Mouse (Mus musculus): ENCODE data around the gene Mnx1.
"Not testable (repeated sequence)": the region's sequence is repeated elsewhere in the genome, so short reads cannot be mapped to it uniquely, and the experiment has no call there.

Gene Mnx1

GRCm38 (mm10) chr5:29468351-29469065, 9.8 kb downstream of the Mnx1 start:
- no peak for DNase-seq (ENCODE audit: low spot score)

DNA sequence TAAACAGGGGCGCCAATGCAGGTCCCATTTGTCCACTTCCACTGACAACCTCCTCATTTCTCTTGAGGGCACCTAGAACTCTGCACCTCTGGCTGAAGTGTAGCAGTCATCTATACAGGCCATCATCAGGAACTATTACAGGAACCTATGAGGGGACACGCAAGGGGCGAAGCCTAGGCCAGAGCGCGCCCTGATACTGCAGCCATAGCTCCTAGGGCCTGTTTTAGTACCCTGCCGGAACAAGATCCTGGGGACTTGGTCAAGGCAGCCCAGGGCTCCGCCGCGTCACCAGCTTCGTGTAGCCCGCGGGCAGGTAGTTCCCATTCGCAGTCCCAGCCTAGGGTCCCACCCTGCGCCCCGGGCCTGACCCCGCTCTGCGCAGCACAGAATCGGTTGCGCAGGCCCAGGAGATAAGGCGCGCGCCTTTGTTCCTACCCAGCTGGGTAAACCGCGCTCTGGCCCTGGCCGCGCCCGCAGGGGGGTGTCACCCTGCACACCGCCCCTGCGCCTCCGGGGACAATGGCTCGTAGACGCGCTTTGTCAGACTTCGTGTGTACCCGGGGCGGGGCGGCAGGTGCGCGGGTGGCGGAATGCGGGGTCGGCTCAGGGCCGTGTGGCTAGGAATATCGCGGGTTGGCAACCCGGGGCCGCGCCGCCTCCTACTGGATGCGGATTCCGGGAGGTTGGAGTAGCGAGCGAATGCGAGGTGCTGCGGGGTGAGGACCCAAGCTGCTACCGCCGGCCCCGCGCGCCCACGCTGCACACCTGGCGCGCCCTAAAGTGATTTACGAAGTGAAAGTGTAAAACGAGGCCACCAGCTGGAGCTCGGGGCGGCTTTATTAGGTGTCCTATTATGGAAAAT, 10.6 kb downstream of the Mnx1 start:
- DNase-seq (ENCODE audit: low spot score): no peak

- DNase-seq (ENCODE audit: low spot score): no peak
Measured at GRCm38 (mm10) chr5:29462943-29463686, 15.2 kb downstream of the Mnx1 start.

GRCm38 (mm10) chr5:29456895-29457656, 21.2 kb downstream of the Mnx1 start:
- no peak for DNase-seq (ENCODE audit: low spot score)

DNA sequence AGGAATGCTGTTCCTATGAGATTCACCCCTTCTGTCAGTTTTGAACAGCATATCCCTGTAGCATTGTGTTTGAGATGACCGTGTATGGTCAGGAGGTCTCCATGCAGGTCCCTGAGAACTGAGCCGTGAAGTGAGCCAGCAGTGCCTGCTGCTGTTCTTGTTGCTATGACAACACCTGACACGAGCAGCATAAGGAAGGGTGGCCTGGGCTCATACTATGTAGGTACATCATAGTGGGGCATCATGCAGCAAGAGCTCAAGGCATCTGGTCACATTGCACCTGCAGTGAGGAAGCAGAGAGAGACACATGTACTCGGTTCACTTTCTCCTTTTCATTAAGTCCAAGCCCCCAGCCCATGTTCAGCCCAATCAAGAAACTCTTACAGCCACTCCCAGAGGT, 25.9 kb downstream of the Mnx1 start:
- no peak for DNase-seq (ENCODE audit: low spot score)

- no peak for DNase-seq (ENCODE audit: low spot score)
Measured at GRCm38 (mm10) chr5:29445275-29445674, 33.0 kb downstream of the Mnx1 start.

- DNase-seq (ENCODE audit: low spot score): not testable (repeated sequence)
Measured at GRCm38 (mm10) chr5:29436728-29437127, 41.5 kb downstream of the Mnx1 start.

DNA sequence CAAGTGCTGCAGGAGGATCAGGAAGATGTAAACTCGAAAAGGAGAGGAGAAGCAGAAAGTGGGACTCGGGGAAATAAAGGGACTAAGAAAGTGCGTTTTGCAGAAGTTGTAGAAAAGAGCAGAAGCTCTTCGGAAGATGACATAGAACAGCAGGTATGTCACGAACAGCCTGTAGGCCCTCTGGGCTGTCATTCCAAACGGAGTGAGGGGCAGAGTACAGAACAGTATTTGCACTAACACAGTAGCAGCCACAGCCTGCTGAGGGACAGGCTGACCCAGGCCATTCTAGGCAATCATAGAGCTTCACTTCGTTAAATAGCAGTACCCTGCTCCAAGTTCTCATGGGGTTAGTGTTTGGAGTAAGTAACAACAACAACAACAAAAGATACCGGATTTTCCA, 42.8 kb downstream of the Mnx1 start:
- DNase-seq (ENCODE audit: low spot score): no peak

DNA sequence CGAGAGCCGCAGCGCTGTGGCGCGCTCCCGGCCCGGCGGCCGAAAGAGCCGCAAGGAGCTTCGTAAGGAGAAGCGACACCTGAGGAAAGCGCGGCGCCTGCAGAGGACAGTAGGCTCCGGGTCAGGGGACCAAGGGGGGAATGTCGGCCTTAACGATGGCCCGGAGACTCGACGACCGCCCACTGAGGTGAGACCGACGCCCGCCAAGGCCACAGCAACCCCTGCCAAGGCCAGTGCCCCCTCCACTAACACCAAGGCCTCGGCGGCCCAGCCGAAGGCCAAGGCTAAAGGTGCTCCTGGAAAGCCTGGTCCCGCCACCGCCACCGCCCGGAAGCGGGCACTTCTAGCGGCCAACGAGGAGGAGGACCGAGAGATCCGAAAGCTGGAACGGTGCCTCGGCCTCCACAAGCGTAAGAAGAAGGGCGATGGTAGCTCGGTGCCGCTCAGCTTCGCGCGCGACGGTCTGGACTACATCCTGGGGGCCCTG, 43.4 kb downstream of the Mnx1 start:
- peak; percentile 15 for DNase-seq (ENCODE audit: low spot score)

DNA sequence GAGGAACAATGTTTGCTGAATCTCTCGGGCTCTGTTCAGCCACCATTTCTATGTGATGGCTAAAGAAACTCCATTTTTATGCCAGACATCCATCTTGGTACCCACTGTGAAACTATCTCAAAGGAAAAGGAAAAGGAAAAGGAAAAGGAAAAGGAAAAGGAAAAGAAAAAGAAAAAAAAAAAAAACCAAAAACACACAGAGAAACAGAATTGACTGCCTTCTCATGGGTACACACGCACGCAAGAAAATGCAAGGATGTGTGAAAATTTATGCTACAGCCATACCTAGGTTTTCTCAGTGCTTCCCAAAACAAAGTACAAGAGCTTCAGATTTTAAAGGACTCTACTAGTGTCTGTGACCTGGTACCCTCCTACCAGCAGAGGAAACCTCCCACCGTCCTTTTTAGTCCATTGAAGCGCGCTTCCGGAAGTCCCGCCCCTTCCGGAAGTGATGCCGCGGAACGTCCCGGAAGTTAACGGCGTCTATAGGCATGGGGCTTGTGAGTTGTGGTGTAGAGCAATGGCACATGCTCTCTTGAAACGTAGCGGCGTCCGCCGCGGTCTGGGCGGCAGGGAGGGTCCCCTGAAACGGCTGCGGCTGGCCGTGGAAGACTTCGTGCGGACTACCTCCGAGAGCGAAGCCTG, 43.9 kb downstream of the Mnx1 start, which contains the start of gene Nom1:
Nom1 (plus strand) TSS at position 437 of the 644 bp plus-strand sequence.
- DNase-seq (ENCODE audit: low spot score): peak; percentile 91

DNA sequence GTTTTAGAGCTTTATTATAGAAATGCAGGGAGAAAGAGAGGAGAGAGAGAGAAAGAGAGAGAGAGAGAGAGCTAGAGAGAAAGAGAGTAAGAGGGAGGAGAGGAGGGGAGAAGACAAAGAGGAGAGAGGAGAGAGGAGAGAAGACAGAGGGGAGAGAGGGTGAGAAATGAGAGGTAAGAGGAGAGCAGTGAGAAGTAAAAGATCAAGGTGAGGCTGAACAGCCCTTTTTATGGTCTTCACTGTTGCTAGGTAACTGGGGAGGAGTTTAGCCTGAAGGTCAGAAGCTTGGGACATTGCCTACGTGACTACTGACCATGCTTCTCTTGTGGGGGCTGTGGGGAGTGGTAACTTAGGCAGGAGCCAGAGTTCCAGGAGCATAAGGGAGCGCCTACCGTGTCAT, 54.9 kb downstream of the Mnx1 start:
- DNase-seq (ENCODE audit: low spot score): not testable (repeated sequence)
